In the genomic region with DNA sequence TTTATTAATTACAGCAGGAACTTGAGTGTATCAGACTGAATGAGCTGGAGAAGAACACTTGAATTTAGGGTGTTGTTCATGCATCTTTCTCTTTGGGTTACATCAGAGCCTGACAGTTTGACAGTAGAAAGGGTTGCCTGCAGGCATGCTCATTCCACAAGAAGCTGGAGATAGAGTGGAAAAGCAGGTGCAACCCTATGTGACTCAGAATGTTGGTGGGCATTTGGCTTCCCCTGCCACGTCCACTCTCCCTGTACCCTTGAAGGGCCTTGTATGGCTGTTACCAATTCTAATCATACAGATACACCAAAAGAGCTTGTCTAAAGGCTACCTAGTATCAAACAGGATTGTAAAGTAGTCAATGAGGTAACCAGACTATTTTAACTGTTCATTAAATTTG, we compare ENCODE assay signal across 9 mouse cellular contexts.
A peak's percentile ranks its signal among the peaks of the same experiment; 100 is the strongest.
DNase-seq lines count a peak whose midpoint lies in the region; ATAC-seq and TF ChIP-seq lines count a peak whose summit lies in the region.
"Had no signal": no experiment of that assay in that cellular context is flagged by ENCODE, and none has a peak within 500 bp of the region (broad histone marks: within the 10 kb centered on the region; RNA-seq: fewer than 3 reads in every experiment).

No protein-coding gene starts in this region.

- H3K9me3 ChIP-seq in heart, embryonic 16.5 days (replicated peaks; ENCODE audit: control insufficient read depth, low read length): no peaks in the 10 kb centered on the region
- no peaks in the 10 kb centered on the region for H3K9me3 ChIP-seq in lung, embryonic 15.5 days
- no peaks in the 10 kb centered on the region for H3K9me3 ChIP-seq in embryonic facial prominence, embryonic 13.5 days
- H3K9me3 ChIP-seq: embryonic facial prominence, embryonic 12.5 days had no signal

- no peak for TF ChIP-seq POLR2A in myocyte (IDR thresholded peaks at IDR 0.05; ENCODE audit: insufficient read length, low read depth)

- peaks cover 63% of the 10 kb centered on the region for H3K79me2 ChIP-seq in myocyte (ENCODE audit: control insufficient read depth, insufficient read depth)

- H3K4me3 ChIP-seq in heart, embryonic 16.5 days (ENCODE audit: low read length): no peak overlapping the region
- H3K4me3 ChIP-seq in lung, embryonic 15.5 days: no peak overlapping the region
- H3K4me3 ChIP-seq in embryonic facial prominence, embryonic 13.5 days: no peak overlapping the region
- H3K4me3 ChIP-seq in myocyte: no peak overlapping the region
- H3K4me3 ChIP-seq: embryonic facial prominence, embryonic 12.5 days had no signal

- peaks cover 90% of the 10 kb centered on the region for H3K4me1 ChIP-seq in heart, embryonic 16.5 days (ENCODE audit: control insufficient read depth, insufficient read depth, low read length)
- H3K4me1 ChIP-seq in lung, embryonic 15.5 days: peaks cover 18% of the 10 kb centered on the region; the same call in 1 of the 2 replicates
- peaks cover 27% of the 10 kb centered on the region for H3K4me1 ChIP-seq in embryonic facial prominence, embryonic 13.5 days

- no peaks in the 10 kb centered on the region for H3K27me3 ChIP-seq in heart, embryonic 16.5 days (ENCODE audit: control insufficient read depth, insufficient read depth, low read length)
- no peaks in the 10 kb centered on the region for H3K27me3 ChIP-seq in lung, embryonic 15.5 days
- no peaks in the 10 kb centered on the region for H3K27me3 ChIP-seq in embryonic facial prominence, embryonic 13.5 days
- no peaks in the 10 kb centered on the region for H3K27me3 ChIP-seq in myocyte (ENCODE audit: control insufficient read depth, insufficient read depth, insufficient read length)
- H3K27me3 ChIP-seq: embryonic facial prominence, embryonic 12.5 days had no signal

- 0 out of 2 replicates have a peak overlapping the region, but pooled peaks have one; percentile 2 for H3K4me2 ChIP-seq in heart, embryonic 16.5 days (ENCODE audit: low read depth, low read length)
- no peak overlapping the region for H3K4me2 ChIP-seq in lung, embryonic 15.5 days
- no peak overlapping the region for H3K4me2 ChIP-seq in embryonic facial prominence, embryonic 13.5 days
- H3K4me2 ChIP-seq in myocyte (ENCODE audit: low read depth): peak overlapping the region; percentile 57
- H3K4me2 ChIP-seq: embryonic facial prominence, embryonic 12.5 days had no signal

- 58% methylated on average over 1 of the region's 1 CpGs for WGBS in heart, embryonic 16.5 days
- WGBS in lung, embryonic 15.5 days: 76% methylated on average over 1 of the region's 1 CpGs
- 72% methylated on average over 1 of the region's 1 CpGs for WGBS in embryonic facial prominence, embryonic 13.5 days

- H3K36me3 ChIP-seq in heart, embryonic 16.5 days (ENCODE audit: control insufficient read depth, insufficient read depth): peaks cover 12% of the 10 kb centered on the region
- peaks cover 19% of the 10 kb centered on the region for H3K36me3 ChIP-seq in lung, embryonic 15.5 days
- H3K36me3 ChIP-seq in embryonic facial prominence, embryonic 13.5 days: peaks cover 10% of the 10 kb centered on the region; the same call in 1 of the 2 replicates
- peaks cover 17% of the 10 kb centered on the region for H3K36me3 ChIP-seq in myocyte (ENCODE audit: control insufficient read depth, insufficient read depth)

- no peak for DNase-seq in heart, adult 9 months (ENCODE audit: low spot score in 2 of 2)
- no peak for DNase-seq in lung, adult 18-20 months
- no peak for DNase-seq in embryo, embryonic 10.5 days (ENCODE audit: low spot score)
- DNase-seq in adrenal gland, postnatal 14 days: no peak

- H3K9ac ChIP-seq in heart, embryonic 16.5 days (ENCODE audit: low read length): no peak overlapping the region
- no peak overlapping the region for H3K9ac ChIP-seq in lung, embryonic 15.5 days
- H3K9ac ChIP-seq in embryonic facial prominence, embryonic 13.5 days: no peak overlapping the region
- H3K9ac ChIP-seq: embryonic facial prominence, embryonic 12.5 days had no signal

- H3ac ChIP-seq in myocyte (ENCODE audit: control insufficient read depth, insufficient read length): no peak overlapping the region

- no peak for ATAC-seq in heart, embryonic 16.5 days (replicated peaks; ENCODE audit: extremely low read depth, insufficient read depth, low FRiP score)
- ATAC-seq in lung, embryonic 15.5 days (ENCODE audit: borderline replicate concordance, extremely low read depth, low FRiP score, low TSS enrichment): no peak
- no peak for ATAC-seq in embryonic facial prominence, embryonic 13.5 days (ENCODE audit: insufficient number of reproducible peaks, insufficient read depth, low FRiP score, low TSS enrichment, low read depth)

- H3K27ac ChIP-seq in heart, embryonic 16.5 days (ENCODE audit: low read length): peak overlapping the region; percentile 89
- peak overlapping the region; percentile 51 for H3K27ac ChIP-seq in lung, embryonic 15.5 days
- peak overlapping the region; percentile 44; the same call in 1 of the 2 replicates for H3K27ac ChIP-seq in embryonic facial prominence, embryonic 13.5 days

TF ChIP-seq in myocyte, 11 proteins besides CTCF, POLR2A, EP300 and RAD21:
- TF ChIP-seq POLR2AphosphoS2 (IDR thresholded peaks at IDR 0.05; ENCODE audit: insufficient read length, low read depth) (no peak), MYOD1 (IDR thresholded peaks at IDR 0.05; ENCODE audit: control insufficient read depth in 1 of 3, insufficient read length in 2 of 3, low read depth in 2 of 3) (peak in 2 of 3 experiments; percentile 72 to 76), SRF (IDR thresholded peaks at IDR 0.05; ENCODE audit: control insufficient read depth, insufficient read length, low read depth) (no peak), TCF3 (IDR thresholded peaks at IDR 0.05; ENCODE audit: insufficient read length, low read depth) (no peak), MYOG (IDR thresholded peaks at IDR 0.05; ENCODE audit: control insufficient read depth in 1 of 3, insufficient read depth in 1 of 3, insufficient read length in 2 of 3, low read depth in 2 of 3) (peak in 1 of 3 experiments; percentile 32), CEBPB (IDR thresholded peaks at IDR 0.05; ENCODE audit: insufficient read depth, poor library complexity, severe bottlenecking) (no peak), USF1 (IDR thresholded peaks at IDR 0.05; ENCODE audit: low read depth) (no peak)
TF ChIP-seq in myocyte: peak in this region for 2.

Comparison
In these comparisons a context has a peak if more than half of its experiments do, and no peak if none do; other contexts are left out.
1. H3K4me2 ChIP-seq: peak in heart, embryonic 16.5 days (single experiment) and myocyte (single experiment); none in lung, embryonic 15.5 days (single experiment) and embryonic facial prominence, embryonic 13.5 days (single experiment).
2. Peak in every context shown above with its lines, with median percentiles within 50 percentile points of each other: H3K27ac ChIP-seq.